Mouse (Mus musculus) ovary, postnatal 14 days (tissue): Measurements from ENCODE around the gene Zdhhc6.

Experiments used
- DNase-seq: peaks from one replicate; pipeline ENCODE4 v3.0.0; 2022; ENCODE audit warnings: low spot score

The Zdhhc6 gene

GRCm38 (mm10) chr19:55300525-55300924, 15.3 kb downstream of the Zdhhc6 start:
- DNase-seq, result no peak

GRCm38 (mm10) chr19:55299378-55299777, 16.5 kb downstream of the Zdhhc6 start:
- no peak for DNase-seq

GRCm38 (mm10) chr19:55297961-55298360, 17.9 kb downstream of the Zdhhc6 start:
- DNase-seq, result no peak

- DNase-seq, result no peak
These were observed 18.3 kb downstream of the Zdhhc6 start for GRCm38 (mm10) chr19:55297489-55297888.

- DNase-seq, result no peak
These were observed 19.5 kb downstream of the Zdhhc6 start for GRCm38 (mm10) chr19:55296301-55296700.

- no peak for DNase-seq
These were observed 20.3 kb downstream of the Zdhhc6 start for GRCm38 (mm10) chr19:55295556-55295955.

- DNase-seq, result no peak
These were observed 20.8 kb downstream of the Zdhhc6 start for GRCm38 (mm10) chr19:55295075-55295474.

GRCm38 (mm10) chr19:55293175-55293574, 22.7 kb downstream of the Zdhhc6 start:
- no peak for DNase-seq

GRCm38 (mm10) chr19:55292210-55292850, 23.5 kb downstream of the Zdhhc6 start:
- DNase-seq, result no peak

- no peak for DNase-seq
These were observed 25.1 kb downstream of the Zdhhc6 start for GRCm38 (mm10) chr19:55290621-55291270.

GRCm38 (mm10) chr19:55288974-55289373, 26.9 kb downstream of the Zdhhc6 start:
- no peak for DNase-seq

GRCm38 (mm10) chr19:55286034-55286433, 29.8 kb downstream of the Zdhhc6 start:
- no peak for DNase-seq

GRCm38 (mm10) chr19:55284093-55284492, 31.7 kb downstream of the Zdhhc6 start:
- no peak for DNase-seq

GRCm38 (mm10) chr19:55276770-55277169, 39.1 kb downstream of the Zdhhc6 start:
- no peak for DNase-seq

- DNase-seq, result no peak
These were observed 39.7 kb downstream of the Zdhhc6 start for GRCm38 (mm10) chr19:55276100-55276499.

- no peak for DNase-seq
These were observed 42.5 kb downstream of the Zdhhc6 start for GRCm38 (mm10) chr19:55273340-55273739.

- DNase-seq, result no peak
These were observed 44.4 kb downstream of the Zdhhc6 start for GRCm38 (mm10) chr19:55271448-55271847.

- no peak for DNase-seq
These were observed 46.8 kb downstream of the Zdhhc6 start for GRCm38 (mm10) chr19:55269051-55269450.

GRCm38 (mm10) chr19:55268150-55268549, 47.7 kb downstream of the Zdhhc6 start:
- no peak for DNase-seq

- no peak for DNase-seq
These were observed 49.0 kb downstream of the Zdhhc6 start for GRCm38 (mm10) chr19:55266786-55267185.

GRCm38 (mm10) chr19:55265269-55265668, 50.6 kb downstream of the Zdhhc6 start:
- DNase-seq, result no peak

- DNase-seq, result no peak
These were observed 55.2 kb downstream of the Zdhhc6 start for GRCm38 (mm10) chr19:55260389-55261184.

GRCm38 (mm10) chr19:55258514-55258913, 57.3 kb downstream of the Zdhhc6 start:
- DNase-seq, result no peak
